Mouse (Mus musculus) spleen, adult 2 months (tissue): ENCODE results near the gene Plb1. TPM values are rescaled to one million over a fixed set of nuclear protein-coding genes. Genes with fewer than 3 reads are reported as not detected.

ENCODE experiments used
- DNase-seq, 2 experiments: peaks; one replicate each; pipeline versions ENCODE4 v3.0.0 to v3.0.0-alpha.2; 2012 to 2021; ENCODE audit warnings: low spot score in 2 of 2, low read depth in 1 of 2
- H3K27ac ChIP-seq: fragments of 200-500 bp; 2 replicates; pipeline ENCODE4 v1.5.1; 2012; ENCODE audit warnings: low read length, inconsistent platforms; ENCODE audit not compliant: insufficient read depth
- H3K27me3 ChIP-seq: fragments of 200-500 bp; 2 replicates; pipeline ENCODE4 v1.6.1; 2012; ENCODE audit warnings: mild to moderate bottlenecking, moderate library complexity, low read length, inconsistent platforms; ENCODE audit not compliant: control insufficient read depth, insufficient read depth
- H3K36me3 ChIP-seq: fragments of 200-500 bp; 2 replicates; pipeline ENCODE4 v1.6.1; 2012; ENCODE audit warnings: mild to moderate bottlenecking, low read length, inconsistent platforms; ENCODE audit not compliant: control insufficient read depth, insufficient read depth
- H3K4me1 ChIP-seq: fragments of 200-500 bp; 2 replicates; pipeline ENCODE4 v1.6.1; 2011; ENCODE audit warnings: inconsistent platforms; ENCODE audit not compliant: control insufficient read depth, insufficient read depth, insufficient read length
- H3K4me3 ChIP-seq: fragments of 200-500 bp; 2 replicates; pipeline ENCODE4 v1.5.1; 2011; ENCODE audit warnings: mild to moderate bottlenecking, inconsistent platforms; ENCODE audit not compliant: insufficient read depth, insufficient read length; ENCODE audit errors: extremely low read depth
- CTCF ChIP-seq: fragments of 200-500 bp; IDR thresholded peaks from 2 replicates; pipeline ENCODE4 v1.5.1; 2011; ENCODE audit warnings: mild to moderate bottlenecking, inconsistent platforms; ENCODE audit not compliant: insufficient read depth, insufficient read length, insufficient replicate concordance; ENCODE audit errors: extremely low read depth
- POLR2A ChIP-seq: fragments of 200-500 bp; IDR thresholded peaks from 2 replicates; pipeline ENCODE4 v1.6.1; 2011; ENCODE audit warnings: low read depth, low read length, inconsistent platforms
- WGBS: fragments of 180-500 bp; shearing (Covaris S2); methylation state at CpG from one replicate; pipeline ENCODE4 v1.1.7; 2018; 5-methylcytosine and 5-hydroxymethylcytosine counted together
- polyA plus RNA-seq: library from polyadenylated mRNA; depleted of rRNA; stranded (reverse); fragments of >200 nt; gene quantifications from 2 replicates; pipeline ENCODE4 v1.2.3, GENCODE M21; 2012; rRNA removed

Plb1 gene
- polyA plus RNA-seq = 0.29 and 0.42 TPM in 2 replicates

DNA sequence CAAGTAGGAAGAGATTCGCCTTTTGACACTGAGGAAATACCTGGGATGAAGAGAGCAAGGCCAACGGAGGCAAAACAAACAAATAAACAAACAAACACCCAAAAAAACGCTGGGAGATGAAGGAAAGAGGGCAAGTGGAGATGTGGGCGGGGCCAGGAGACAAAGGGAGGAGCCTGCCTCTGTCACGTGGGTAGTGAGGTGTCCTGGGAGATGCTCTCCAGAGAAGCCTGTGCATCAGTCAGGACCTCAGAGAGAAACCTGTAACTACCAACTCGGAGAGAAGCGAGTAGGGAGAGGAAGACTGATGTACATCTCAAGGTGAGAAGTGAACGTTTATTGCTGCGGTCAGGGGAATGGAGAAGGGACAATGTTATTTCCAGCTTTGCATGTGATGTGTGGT is at the start of gene Plb1:
Plb1 (plus strand) TSS at position 235 of the 400 bp plus-strand sequence.
- TF ChIP-seq CTCF (no peak), POLR2A (no peak)
- Histone ChIP-seq H3K36me3 (no peaks in the 10 kb centered on the region), H3K4me1 (no peaks in the 10 kb centered on the region), H3K27ac (no peak within 1 kb of the TSS), H3K27me3 (no peaks in the 10 kb centered on the region), H3K4me3 (no peak within 1 kb of the TSS)
- DNase-seq = no peak
- WGBS = 74% methylated on average over 9 of the region's 9 CpGs

DNA sequence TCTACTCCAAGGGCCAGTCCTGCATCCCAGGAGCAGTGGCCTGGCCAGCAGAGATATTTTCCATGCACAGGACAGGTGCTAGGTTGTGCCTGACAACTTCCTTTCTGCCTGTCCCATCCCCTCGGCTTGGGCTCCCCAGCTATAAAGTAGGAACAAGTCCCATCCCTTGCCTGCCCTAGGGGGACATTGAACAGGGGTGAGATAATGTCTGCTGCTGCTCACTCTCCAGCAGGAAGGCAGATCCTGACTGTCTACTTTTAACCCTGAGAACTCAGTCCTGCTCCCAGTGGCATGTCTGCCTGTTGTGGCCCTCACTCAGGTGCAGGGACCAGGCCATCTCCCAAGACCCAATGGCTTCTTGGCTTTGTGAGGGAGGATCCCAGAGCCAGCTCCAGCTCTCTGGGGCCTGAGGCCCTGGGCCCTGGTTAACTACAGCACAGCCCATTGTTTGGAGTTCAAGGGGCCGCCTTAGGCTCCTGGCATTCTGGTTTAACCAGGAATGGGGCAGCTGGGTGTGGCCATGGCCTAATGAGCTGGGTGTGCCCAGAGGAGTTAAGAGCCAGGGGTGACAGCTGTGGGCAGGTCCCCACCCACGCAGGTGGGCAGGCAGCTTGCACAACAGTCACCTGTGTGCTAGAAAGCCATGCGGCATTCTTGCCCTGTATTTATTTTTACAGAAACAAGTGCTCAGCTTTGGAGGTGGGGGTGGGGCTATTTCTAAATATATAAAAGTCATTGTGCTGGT is 49.5 kb upstream of the Plb1 start:
- Histone ChIP-seq H3K4me3 (no peak overlapping the region), H3K27me3 (no peaks in the 10 kb centered on the region), H3K4me1 (no peaks in the 10 kb centered on the region), H3K27ac (no peak overlapping the region), H3K36me3 (no peaks in the 10 kb centered on the region)
- no peak for DNase-seq
- no peak for TF ChIP-seq POLR2A
- TF ChIP-seq CTCF = no peak
- 81% methylated on average over 4 of the region's 4 CpGs for WGBS

DNA sequence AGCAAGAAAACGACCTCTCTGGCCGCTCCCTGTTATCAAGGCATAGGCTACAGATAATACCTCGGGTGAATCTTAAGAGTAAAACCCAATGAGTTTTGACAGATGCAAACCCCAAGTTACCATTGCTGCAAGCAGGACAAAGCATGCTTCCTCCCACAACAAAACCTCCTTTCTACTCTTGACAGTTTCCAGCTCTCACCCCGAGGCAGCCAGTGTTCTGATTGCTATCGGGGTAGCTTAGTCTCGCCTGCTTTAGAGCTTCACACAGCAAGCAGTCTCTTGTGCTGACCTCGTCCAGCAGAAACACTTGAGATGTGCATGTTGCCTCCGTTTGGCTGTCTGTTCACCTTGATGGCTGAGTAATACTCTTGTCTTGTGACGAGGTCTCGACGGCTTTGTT is 44.8 kb upstream of the Plb1 start:
- no peak for DNase-seq
- 77% methylated on average over 11 of the region's 11 CpGs for WGBS
- no peak overlapping the region for H3K4me3 ChIP-seq
- H3K27me3 ChIP-seq = no peaks in the 10 kb centered on the region
- no peak overlapping the region for H3K27ac ChIP-seq
- no peaks in the 10 kb centered on the region for H3K36me3 ChIP-seq
- H3K4me1 ChIP-seq = no peaks in the 10 kb centered on the region
- no peak for TF ChIP-seq POLR2A
- no peak for TF ChIP-seq CTCF

DNA sequence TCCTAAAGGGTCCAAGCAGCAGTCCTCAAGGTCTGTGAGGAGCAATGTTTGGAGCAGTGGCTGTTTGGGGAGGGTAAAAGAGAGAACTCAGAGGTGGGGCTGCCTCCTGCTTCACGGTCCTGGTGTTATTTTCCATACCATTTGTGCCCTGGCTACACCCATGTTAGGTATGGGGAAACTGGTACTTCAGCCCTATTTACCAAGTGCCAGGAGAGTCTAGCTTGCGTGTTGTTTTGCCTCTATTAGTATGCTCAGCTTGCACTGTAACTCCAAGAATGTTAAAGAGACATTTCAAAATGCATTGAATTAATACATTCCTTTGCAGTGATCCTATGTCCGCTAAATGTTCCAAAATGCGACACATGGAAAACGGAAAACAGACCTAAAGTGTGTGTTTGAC is 41.2 kb upstream of the Plb1 start:
- Histone ChIP-seq H3K27ac (no peak overlapping the region), H3K4me1 (no peaks in the 10 kb centered on the region), H3K4me3 (no peak overlapping the region), H3K27me3 (no peaks in the 10 kb centered on the region), H3K36me3 (no peaks in the 10 kb centered on the region)
- no peak for TF ChIP-seq CTCF
- no peak for TF ChIP-seq POLR2A
- DNase-seq = no peak
- WGBS = 93% methylated on average over 5 of the region's 5 CpGs

DNA sequence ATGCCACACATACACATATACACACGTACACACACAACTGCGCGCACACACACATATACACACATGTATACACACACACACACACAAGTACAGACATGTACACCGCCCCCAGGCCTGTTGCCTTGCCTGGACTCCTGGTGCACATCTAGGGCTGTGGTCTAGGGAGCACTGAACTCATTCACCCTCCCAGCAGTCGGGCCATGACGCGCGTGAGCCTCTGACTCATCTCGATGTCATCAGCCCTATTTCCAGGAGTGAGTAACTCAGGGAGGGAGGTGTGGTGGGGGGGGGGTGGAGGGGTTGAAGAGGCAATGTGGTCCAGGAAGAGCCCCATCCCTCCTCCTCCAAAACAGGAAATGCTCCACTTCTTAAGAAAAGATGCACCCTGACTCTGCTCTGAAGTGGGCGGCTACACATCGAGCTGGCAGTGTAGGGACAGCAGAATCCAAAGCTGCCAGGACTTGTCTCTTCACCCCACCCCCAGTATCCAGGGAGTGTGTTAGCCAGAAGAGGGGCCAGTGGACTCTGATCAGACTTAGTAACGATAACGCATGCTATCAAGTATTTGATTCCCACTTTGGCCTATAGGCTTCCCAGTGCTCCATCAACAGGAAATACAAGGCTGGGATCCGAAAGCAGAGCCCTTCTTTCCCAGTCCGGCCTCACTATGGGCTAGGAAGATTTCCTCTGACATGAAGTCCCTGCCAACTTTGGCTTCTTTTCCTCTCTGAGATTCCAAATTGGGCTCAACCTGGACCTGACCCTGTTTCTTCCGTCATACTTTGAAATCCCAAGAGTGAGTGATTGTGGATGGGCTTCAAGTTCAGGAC is 40.3 kb upstream of the Plb1 start:
- Histone ChIP-seq H3K4me1 (no peaks in the 10 kb centered on the region), H3K27ac (no peak overlapping the region), H3K4me3 (no peak overlapping the region), H3K36me3 (no peaks in the 10 kb centered on the region), H3K27me3 (no peaks in the 10 kb centered on the region)
- WGBS = 79% methylated on average over 16 of the region's 16 CpGs
- DNase-seq = no peak
- TF ChIP-seq POLR2A (no peak), CTCF (no peak)

DNA sequence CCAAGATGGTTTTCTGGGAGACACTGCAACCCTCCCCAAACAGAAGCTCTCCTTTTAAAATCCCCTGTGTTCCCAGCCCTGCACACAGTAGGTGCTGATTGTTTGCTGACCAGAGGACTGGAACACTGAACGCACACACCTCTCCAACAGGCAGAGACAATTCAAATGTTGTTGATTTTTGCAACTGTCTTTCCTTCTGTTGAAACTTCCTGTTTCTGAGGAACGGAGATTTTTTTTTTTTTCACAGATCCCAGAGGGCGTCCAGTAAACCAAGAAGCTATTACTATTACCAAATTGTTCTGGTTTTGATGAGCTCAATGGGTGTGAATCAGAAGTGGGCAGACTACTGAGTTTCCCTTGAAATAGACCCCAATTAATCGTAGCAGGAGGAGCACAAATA is 38.3 kb upstream of the Plb1 start:
- TF ChIP-seq POLR2A = no peak
- TF ChIP-seq CTCF = no peak
- no peak for DNase-seq
- H3K4me3 ChIP-seq = no peak overlapping the region
- H3K4me1 ChIP-seq = no peaks in the 10 kb centered on the region
- H3K27me3 ChIP-seq = no peaks in the 10 kb centered on the region
- H3K36me3 ChIP-seq = no peaks in the 10 kb centered on the region
- 30% methylated on average over 4 of the region's 4 CpGs for WGBS
- H3K27ac ChIP-seq = no peak overlapping the region
